Mouse (Mus musculus): ENCODE measurements around the gene Trmt1. TPM values are rescaled to one million over a fixed set of nuclear protein-coding genes. Genes with fewer than 3 reads are reported as not detected.

The Trmt1 gene
- total RNA-seq, 2 experiments from 2014 or later: 95.2 to 115 TPM

- no peak for DNase-seq
Observed at GRCm38 (mm10) chr8:84711312-84711711, 25.2 kb downstream of the Trmt1 start.

- DNase-seq: no peak
Observed at GRCm38 (mm10) chr8:84711933-84712758, 26.0 kb downstream of the Trmt1 start.

- no peak for DNase-seq
Observed at GRCm38 (mm10) chr8:84712759-84713120, 26.6 kb downstream of the Trmt1 start.

- no peak for DNase-seq
Observed at GRCm38 (mm10) chr8:84713381-84713780, 27.3 kb downstream of the Trmt1 start.

GRCm38 (mm10) chr8:84714161-84714560, 28.1 kb downstream of the Trmt1 start:
- no peak for DNase-seq

GRCm38 (mm10) chr8:84715893-84716468, 29.9 kb downstream of the Trmt1 start:
- DNase-seq: no peak

GRCm38 (mm10) chr8:84716790-84717189, 30.7 kb downstream of the Trmt1 start:
- no peak for DNase-seq

GRCm38 (mm10) chr8:84718476-84718875, 32.4 kb downstream of the Trmt1 start:
- DNase-seq: no peak

- DNase-seq: no peak
Observed at GRCm38 (mm10) chr8:84718959-84719690, 33.0 kb downstream of the Trmt1 start.

- DNase-seq: no peak
Observed at GRCm38 (mm10) chr8:84722530-84722849, 36.4 kb downstream of the Trmt1 start.

GRCm38 (mm10) chr8:84722850-84723570, 36.9 kb downstream of the Trmt1 start, which contains the start of gene G430095P16Rik:
Gene G430095P16Rik (plus strand): TSS chr8:84723007.
- peak in 1 of 2 experiments; percentile 61 for DNase-seq

GRCm38 (mm10) chr8:84723571-84723900, 37.4 kb downstream of the Trmt1 start:
- no peak for DNase-seq

GRCm38 (mm10) chr8:84724683-84725082, 38.6 kb downstream of the Trmt1 start:
- DNase-seq: no peak

GRCm38 (mm10) chr8:84725246-84725940, 39.3 kb downstream of the Trmt1 start:
- DNase-seq: no peak

GRCm38 (mm10) chr8:84725941-84726259, 39.8 kb downstream of the Trmt1 start:
- no peak for DNase-seq

GRCm38 (mm10) chr8:84728474-84728873, 42.4 kb downstream of the Trmt1 start:
- DNase-seq: no peak

- DNase-seq: no peak
Observed at GRCm38 (mm10) chr8:84729921-84730362, 43.8 kb downstream of the Trmt1 start.

GRCm38 (mm10) chr8:84730541-84731370, 44.6 kb downstream of the Trmt1 start:
- DNase-seq: no peak

- no peak for DNase-seq
Observed at GRCm38 (mm10) chr8:84731371-84732177, 45.5 kb downstream of the Trmt1 start.

GRCm38 (mm10) chr8:84732545-84732944, 46.4 kb downstream of the Trmt1 start:
- DNase-seq: no peak

- DNase-seq: no peak
Observed at GRCm38 (mm10) chr8:84732996-84733395, 46.9 kb downstream of the Trmt1 start.

All from layer of hippocampus, postnatal 36 days (tissue).